Comparison of ENCODE assay signal across 17 mouse cellular contexts in genomic region chr5:21246794-21247193, GRCm38 (mm10).
DNase-seq lines count a peak whose midpoint lies in the region; TF ChIP-seq lines count a peak whose summit lies in the region.
"Had no signal": no experiment of that assay in that cellular context is flagged by ENCODE, and none has a peak within 500 bp of the region (broad histone marks: within the 10 kb centered on the region; RNA-seq: fewer than 3 reads in every experiment).

No protein-coding gene starts in this region.

- H3K79me2 ChIP-seq in myocyte (ENCODE audit: control insufficient read depth, insufficient read depth) = no peaks in the 10 kb centered on the region

- H3K4me3 ChIP-seq in myocyte = no peak overlapping the region
- H3K4me3 ChIP-seq in cerebellum, adult 2 months (replicated peaks; ENCODE audit: insufficient read depth, low read depth, low read length) = no peak overlapping the region
- H3K4me3 ChIP-seq: forebrain, embryonic 13.5 days; gastrocnemius, adult 2 months; heart, adult 2 months; hindbrain, embryonic 13.5 days; limb, embryonic 12.5 days had no signal

- 74% methylated on average over 6 of the region's 6 CpGs for WGBS in cerebellum, adult 2 months

- H3K27me3 ChIP-seq in myocyte (ENCODE audit: control insufficient read depth, insufficient read depth, insufficient read length) = no peaks in the 10 kb centered on the region
- H3K27me3 ChIP-seq in cerebellum, adult 2 months (ENCODE audit: control insufficient read depth, insufficient read depth, low read length) = no peaks in the 10 kb centered on the region
- H3K27me3 ChIP-seq: forebrain, embryonic 13.5 days; hindbrain, embryonic 13.5 days; limb, embryonic 12.5 days had no signal

- H3K36me3 ChIP-seq in myocyte (ENCODE audit: control insufficient read depth, insufficient read depth) = no peaks in the 10 kb centered on the region
- H3K36me3 ChIP-seq: hindbrain, embryonic 13.5 days; limb, embryonic 12.5 days had no signal

- no peak for TF ChIP-seq CTCF in cerebellum, adult 2 months (IDR thresholded peaks at IDR 0.05; ENCODE audit: borderline replicate concordance, insufficient read depth, low read depth, low read length)

- no peak for TF ChIP-seq POLR2A in myocyte (IDR thresholded peaks at IDR 0.05; ENCODE audit: insufficient read length, low read depth)
- no peak for TF ChIP-seq POLR2A in cerebellum, adult 2 months (IDR thresholded peaks at IDR 0.05; ENCODE audit: borderline replicate concordance, insufficient read depth, low read length)

- H3K4me2 ChIP-seq in myocyte (ENCODE audit: low read depth) = peak overlapping the region; percentile 15
- H3K4me2 ChIP-seq: forebrain, embryonic 13.5 days; hindbrain, embryonic 13.5 days; limb, embryonic 12.5 days; midbrain, embryonic 11.5 days had no signal

- DNase-seq in embryo, embryonic 10.5 days (ENCODE audit: low spot score) = peak; percentile 48
- DNase-seq in embryo, embryonic 11 days = no peak
- DNase-seq in retina, postnatal 1 day = peak; percentile 8
- no peak for DNase-seq in retina, embryonic 14.5 days (ENCODE audit: low spot score)
- DNase-seq in adrenal gland, adult 8-10 months = peak; percentile 64
- DNase-seq in gastrocnemius, adult 18-20 months (ENCODE audit: low spot score) = no peak
- no peak for DNase-seq in cerebellum, adult 2 months
- DNase-seq: cerebellum, adult 11-12 months; gastrocnemius, adult 2 months; heart, adult 2 months; lung, postnatal 14 days had no signal

- H3K4me1 ChIP-seq in cerebellum, adult 2 months (ENCODE audit: control insufficient read depth, insufficient read depth, low read length) = no peaks in the 10 kb centered on the region
- H3K4me1 ChIP-seq: forebrain, embryonic 13.5 days; hindbrain, embryonic 13.5 days had no signal

- no peak overlapping the region for H3K27ac ChIP-seq in cerebellum, adult 2 months (ENCODE audit: insufficient read depth, low read length)
- H3K27ac ChIP-seq: forebrain, embryonic 13.5 days; gastrocnemius, adult 2 months; heart, adult 2 months; hindbrain, embryonic 13.5 days; limb, embryonic 12.5 days; liver, embryonic 14.5 days had no signal

- H3ac ChIP-seq in myocyte (ENCODE audit: control insufficient read depth, insufficient read length) = no peak overlapping the region

TF ChIP-seq in myocyte, 11 proteins besides CTCF, POLR2A, EP300 and RAD21:
- TF ChIP-seq CEBPB (IDR thresholded peaks at IDR 0.05; ENCODE audit: insufficient read depth, poor library complexity, severe bottlenecking) = no peak
- TF ChIP-seq REST (IDR thresholded peaks at IDR 0.05; ENCODE audit: insufficient read depth, insufficient read length) = no peak
- no peak for TF ChIP-seq E2F4 (IDR thresholded peaks at IDR 0.05; ENCODE audit: insufficient read depth)
- TF ChIP-seq MYOG (IDR thresholded peaks at IDR 0.05; ENCODE audit: control insufficient read depth in 1 of 3, insufficient read depth in 1 of 3, insufficient read length in 2 of 3, low read depth in 2 of 3) = no peak
- no peak for TF ChIP-seq MYOD1 (IDR thresholded peaks at IDR 0.05; ENCODE audit: control insufficient read depth in 1 of 3, insufficient read length in 2 of 3, low read depth in 2 of 3)
- TF ChIP-seq POLR2AphosphoS2 (IDR thresholded peaks at IDR 0.05; ENCODE audit: insufficient read length, low read depth) = no peak
- TF ChIP-seq USF1 (IDR thresholded peaks at IDR 0.05; ENCODE audit: low read depth) = no peak
- no peak for TF ChIP-seq TCF12 (IDR thresholded peaks at IDR 0.05; ENCODE audit: insufficient read depth, poor library complexity, severe bottlenecking)
- no peak for TF ChIP-seq SRF (IDR thresholded peaks at IDR 0.05; ENCODE audit: control insufficient read depth, insufficient read length, low read depth)
- TF ChIP-seq TCF3 (IDR thresholded peaks at IDR 0.05; ENCODE audit: insufficient read length, low read depth) = no peak
- TF ChIP-seq MAX (IDR thresholded peaks at IDR 0.05; ENCODE audit: low read depth) = no peak

Comparison
In these comparisons a context has a peak if more than half of its experiments do, and no peak if none do; other contexts are left out.
1. DNase-seq: peak in embryo, embryonic 10.5 days (single experiment), retina, postnatal 1 day (single experiment) and adrenal gland, adult 8-10 months (single experiment); none in embryo, embryonic 11 days (single experiment), retina, embryonic 14.5 days (single experiment), gastrocnemius, adult 18-20 months (single experiment) and cerebellum, adult 2 months (0 of 2).